Mouse (Mus musculus) ovary, postnatal 36 days (tissue): ENCODE measurements at regions not wholly inside any gene's neighbourhood (a gene's known extent, or its start where the extent isn't known, plus 50 kb on each side); places are given as distances from the start of the nearest gene placed in this dataset.
A peak's percentile ranks its signal among the peaks of the same experiment; 100 is the strongest.

Experiments used
- DNase-seq: peaks from one replicate; pipeline ENCODE4 v3.0.0; 2022; ENCODE audit warnings: low spot score, mixed read lengths

- DNase-seq, result peak; percentile 8
Observed at GRCm38 (mm10) chr7:88544393-88544792, 114.3 kb downstream of the Rab38 start.

GRCm38 (mm10) chr7:88544976-88545654 lies 115.0 kb downstream of the Rab38 start:
- no peak for DNase-seq

GRCm38 (mm10) chr7:88575073-88575472 lies 145.0 kb downstream of the Rab38 start:
- DNase-seq, result no peak

GRCm38 (mm10) chr7:88600781-88601180 lies 170.7 kb downstream of the Rab38 start:
- no peak for DNase-seq
